Mouse (Mus musculus) R1 (cell line): ENCODE results near the gene Mmd2.

ENCODE experiments used
- DNase-seq: peaks from one replicate; pipeline ENCODE4 v3.0.0-alpha.2; 2018; ENCODE audit warnings: low read depth, low spot score

Gene Mmd2

GRCm38 (mm10) chr5:142608259-142608988, at the start of gene Mmd2:
Gene Mmd2 (minus strand): TSS chr5:142608800.
- DNase-seq: peak; percentile 48

DNA sequence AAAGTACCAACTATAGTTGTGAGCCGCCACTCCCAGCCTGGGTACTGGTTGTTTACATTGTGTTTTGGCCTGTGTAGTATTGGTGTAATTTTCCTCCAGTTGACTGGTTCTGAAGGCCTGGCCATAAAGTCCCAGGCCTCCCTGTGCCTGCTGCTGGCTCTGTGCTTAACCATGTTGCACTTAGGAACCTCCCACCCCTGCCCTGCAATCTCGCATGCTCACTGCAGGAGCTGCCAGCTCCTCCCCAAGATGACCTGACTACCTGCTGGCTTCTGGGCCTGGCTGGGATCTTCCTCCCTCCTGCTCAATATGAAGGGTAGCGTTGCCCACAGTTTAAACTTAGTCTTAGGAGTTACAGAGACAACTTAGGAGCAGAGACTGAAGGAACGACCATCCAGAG, 43.7 kb upstream of the Mmd2 start:
- DNase-seq: no peak

GRCm38 (mm10) chr5:142650794-142651497, 42.3 kb upstream of the Mmd2 start:
- DNase-seq: no peak

GRCm38 (mm10) chr5:142650390-142650789, 41.8 kb upstream of the Mmd2 start:
- DNase-seq: no peak

DNA sequence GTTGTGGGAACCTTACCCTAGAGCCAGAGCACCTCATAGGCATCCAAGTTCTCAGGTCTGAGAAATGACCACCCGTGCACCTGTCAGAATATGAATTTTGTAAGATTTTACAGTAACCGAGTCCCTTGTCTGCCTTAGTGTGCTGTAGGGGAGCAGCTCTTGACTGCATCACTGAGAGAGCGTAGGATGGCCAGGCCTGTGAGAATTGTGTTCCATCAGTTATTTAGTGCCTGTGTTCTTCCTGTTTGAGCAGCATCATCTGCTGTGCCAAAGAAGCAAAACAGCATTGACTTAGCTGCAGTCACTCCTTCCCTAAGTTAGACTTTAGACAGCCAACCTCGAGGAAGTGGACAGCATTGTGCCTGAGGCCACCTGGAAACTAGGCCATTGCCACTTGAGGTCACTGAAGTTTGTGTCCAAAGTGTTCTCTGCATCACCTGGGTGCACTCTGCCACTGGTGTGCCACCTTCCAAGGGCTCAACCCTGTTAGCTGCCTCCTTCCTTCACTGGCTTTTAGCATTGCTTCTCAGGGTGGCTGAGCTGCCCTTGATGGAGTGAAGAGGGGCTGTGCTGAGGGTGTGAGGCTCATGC, 41.0 kb upstream of the Mmd2 start:
- DNase-seq: no peak

GRCm38 (mm10) chr5:142648162-142648561, 39.6 kb upstream of the Mmd2 start:
- DNase-seq: no peak

DNA sequence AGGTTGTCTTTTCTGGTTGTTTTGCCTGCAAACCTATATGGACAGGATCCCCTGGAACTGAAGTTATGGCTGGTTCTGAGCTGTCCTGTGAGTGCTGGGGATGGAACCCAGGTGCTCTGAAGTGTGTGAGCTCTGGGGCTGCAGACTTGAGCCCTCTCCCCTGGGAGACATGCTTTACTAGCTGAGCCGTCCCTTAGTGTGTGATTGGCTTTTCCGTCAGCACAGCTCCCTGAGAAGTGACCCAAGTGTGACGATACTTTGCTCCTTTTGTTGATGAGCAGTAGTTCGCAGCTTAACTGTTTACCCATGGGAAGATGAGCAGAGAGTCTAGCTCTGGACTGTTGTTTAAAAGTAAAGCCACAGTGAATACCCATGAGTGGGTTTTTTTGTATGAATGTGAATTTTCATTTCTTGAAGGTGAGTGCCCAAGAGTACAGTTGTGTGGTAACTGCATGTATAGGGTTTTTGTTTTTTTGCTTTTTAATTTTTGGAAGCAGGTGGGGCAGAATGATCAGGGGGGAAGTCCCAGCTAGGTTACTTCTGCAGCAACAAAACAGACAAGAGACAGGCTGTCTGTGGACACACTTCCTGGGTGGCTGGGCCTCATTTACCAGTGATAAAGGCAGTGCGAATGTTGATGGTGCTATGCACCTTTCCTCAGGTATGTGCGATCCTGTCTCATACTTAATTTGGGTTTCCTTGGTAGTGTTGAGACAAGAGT, 32.9 kb upstream of the Mmd2 start:
- no peak for DNase-seq

GRCm38 (mm10) chr5:142640088-142640487, 31.5 kb upstream of the Mmd2 start:
- DNase-seq: peak; percentile 24

GRCm38 (mm10) chr5:142637823-142638222, 29.2 kb upstream of the Mmd2 start:
- DNase-seq: no peak

DNA sequence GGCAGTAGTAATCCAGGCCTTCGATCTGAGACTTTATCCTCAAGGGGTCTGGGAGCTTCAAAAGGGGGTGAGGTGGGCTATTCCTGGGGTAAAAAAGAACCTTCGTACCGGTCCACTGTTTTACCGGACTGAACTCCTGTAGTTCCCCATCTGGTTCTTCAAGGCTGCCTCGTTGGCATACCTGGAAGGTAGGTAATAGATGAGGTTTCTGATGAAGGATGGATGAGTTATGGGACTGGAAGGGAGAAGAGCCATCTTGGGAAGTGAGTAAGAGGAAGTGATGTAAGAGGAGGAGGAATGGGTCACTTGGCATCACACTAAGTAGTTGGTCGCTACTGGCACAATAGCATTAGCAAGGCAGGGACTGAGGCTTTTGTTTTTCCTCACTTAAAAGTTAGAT, 21.6 kb upstream of the Mmd2 start:
- no peak for DNase-seq

DNA sequence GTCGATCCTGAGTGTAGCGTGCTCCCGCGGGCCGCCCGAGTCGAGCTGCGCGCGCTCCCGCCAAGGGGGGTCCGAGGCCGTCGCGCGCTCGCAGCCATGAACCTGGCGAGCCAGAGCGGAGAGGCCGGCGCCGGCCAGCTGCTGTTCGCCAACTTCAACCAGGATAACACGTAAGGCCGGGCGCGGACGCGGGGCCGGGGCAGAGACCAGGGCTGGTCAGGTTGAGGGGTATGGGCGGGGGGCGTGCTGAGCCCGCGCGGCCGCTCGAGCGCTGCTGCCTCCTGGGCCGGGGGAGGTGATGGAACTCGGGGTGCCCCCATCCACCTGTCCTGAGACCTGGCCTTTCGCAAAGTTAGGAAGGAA, 21.0 kb upstream of the Mmd2 start:
- DNase-seq: no peak

DNA sequence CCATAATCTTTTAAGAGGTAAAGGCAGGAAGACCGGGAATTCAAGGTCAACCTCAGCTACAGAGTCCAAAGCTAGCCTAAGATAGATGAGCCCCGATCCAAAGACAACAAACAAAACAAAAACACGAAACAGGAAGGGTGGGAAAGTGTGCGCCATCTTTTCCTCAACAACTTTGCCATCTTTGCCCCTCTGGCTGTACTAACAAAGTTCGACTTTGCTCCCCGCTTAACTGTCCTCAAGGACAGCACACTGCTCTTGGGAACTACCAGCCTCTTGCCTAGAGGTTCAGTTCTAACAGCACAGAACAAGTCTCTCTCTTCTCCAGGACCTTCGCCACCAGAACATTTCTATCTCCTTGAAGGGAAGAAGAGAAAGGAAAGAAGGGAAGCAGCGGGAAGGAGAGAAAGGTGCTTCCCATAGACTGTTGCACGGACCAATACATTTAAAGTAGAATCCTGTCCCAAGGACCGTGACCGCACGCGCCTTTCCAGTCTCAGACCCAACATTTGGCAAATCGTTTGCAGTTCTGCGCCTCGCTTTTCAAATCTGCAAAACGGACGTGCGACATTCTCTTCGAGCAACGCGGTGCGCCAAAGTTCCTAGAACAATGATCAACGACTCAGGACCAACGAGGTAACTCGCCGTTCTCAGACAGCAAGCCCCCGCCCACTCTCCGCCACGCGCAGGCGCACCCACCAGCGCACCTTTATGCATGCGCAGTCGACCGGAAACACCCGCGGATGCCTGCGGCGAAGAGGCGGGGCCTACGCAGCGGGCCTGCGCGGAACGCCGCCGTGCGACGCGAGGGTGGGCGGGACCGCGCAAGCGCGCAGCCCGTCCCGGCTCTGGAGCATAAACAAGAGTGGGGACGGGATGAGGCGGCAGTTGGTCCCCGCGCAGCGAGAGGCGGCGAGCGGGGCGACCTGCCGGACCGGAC, 20.4 kb upstream of the Mmd2 start:
- peak; percentile 96 for DNase-seq

DNA sequence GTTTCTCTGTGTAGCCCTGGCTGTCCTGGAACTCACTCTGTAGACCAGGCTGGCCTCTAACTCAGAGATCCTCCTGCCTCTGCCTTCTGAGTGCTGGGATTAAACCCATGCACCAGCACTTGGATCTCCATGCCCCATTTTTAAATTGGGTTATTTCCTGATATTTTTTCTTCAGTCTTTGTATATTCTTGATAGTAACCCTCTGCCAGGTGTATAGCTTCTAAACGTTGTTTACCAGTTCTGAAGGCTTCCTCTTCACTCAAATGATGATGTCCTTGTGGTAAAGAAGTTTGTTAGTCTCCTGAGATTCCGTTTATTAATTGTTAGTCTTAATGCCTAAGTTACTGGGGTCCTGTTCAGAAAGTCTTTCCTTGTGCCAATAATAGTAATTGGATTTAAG, 18.8 kb upstream of the Mmd2 start, which contains the start of gene Wipi2:
Gene Wipi2, plus strand, starts transcription at position 301 of the 400 bp plus-strand sequence.
- DNase-seq: no peak

GRCm38 (mm10) chr5:142623080-142623479, 14.5 kb upstream of the Mmd2 start:
- DNase-seq: peak; percentile 50

DNA sequence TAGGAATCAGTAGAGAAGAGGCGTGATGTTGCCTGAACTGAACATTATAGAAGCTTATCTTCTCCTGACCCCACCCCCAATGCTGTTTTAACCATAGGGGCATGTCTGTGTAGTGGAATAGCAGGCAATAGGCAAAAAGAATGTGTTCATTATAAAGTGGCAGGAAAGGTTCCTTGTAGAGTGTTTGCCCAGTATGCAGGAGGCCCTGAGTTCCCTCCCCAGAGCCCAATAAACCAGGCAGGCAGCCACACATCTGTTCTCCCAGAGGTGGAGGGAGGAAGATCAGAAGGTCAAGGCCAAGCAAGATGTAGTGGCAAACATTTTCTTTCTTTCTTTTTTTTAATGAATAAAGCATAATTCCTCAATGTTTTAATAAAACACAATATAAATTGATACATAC, 13.5 kb upstream of the Mmd2 start:
- no peak for DNase-seq

- DNase-seq: no peak
Measured at GRCm38 (mm10) chr5:142621421-142621820, 12.8 kb upstream of the Mmd2 start.

DNA sequence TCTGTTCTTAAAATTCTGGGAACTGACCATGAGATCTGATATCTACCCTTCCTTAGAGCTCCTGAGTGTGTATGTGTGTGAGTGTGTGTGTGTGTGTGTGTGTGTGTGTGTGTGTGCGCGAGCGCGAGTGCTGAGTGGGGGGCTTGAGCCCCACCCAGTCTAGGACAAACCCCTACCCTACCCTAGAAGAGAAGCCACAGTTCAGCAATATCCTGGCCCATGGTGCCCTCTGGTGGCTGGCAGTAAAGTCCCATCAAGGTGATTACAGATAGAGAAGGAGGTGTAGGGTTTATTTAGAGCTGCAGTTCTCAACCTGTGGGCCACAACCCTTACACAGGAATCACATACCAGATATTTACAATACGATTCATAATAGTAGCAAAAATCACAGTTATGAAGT, 11.3 kb upstream of the Mmd2 start:
- peak; percentile 67 for DNase-seq

- no peak for DNase-seq
Measured at GRCm38 (mm10) chr5:142616326-142616725, 7.7 kb upstream of the Mmd2 start.

DNA sequence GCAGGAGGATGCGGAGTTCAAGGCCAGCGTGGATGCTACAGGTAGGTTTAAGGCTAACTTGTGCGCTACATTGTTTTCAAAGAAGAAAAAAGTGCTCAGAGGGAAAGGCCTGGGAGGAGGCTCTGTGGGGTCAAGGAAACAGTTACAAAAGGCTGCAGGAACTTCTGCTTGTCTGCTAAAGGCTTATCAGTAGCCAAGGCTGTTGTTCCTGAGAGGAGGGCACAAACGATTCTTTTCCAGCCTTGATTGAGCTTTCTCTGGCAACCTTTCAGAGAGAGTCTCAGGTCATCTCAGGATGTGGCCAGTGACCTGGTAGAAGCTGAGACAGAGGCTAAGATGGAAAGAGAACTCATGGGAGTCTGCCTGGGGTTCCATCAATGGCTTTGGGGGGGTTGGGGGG, 7.0 kb upstream of the Mmd2 start:
- DNase-seq: no peak

DNA sequence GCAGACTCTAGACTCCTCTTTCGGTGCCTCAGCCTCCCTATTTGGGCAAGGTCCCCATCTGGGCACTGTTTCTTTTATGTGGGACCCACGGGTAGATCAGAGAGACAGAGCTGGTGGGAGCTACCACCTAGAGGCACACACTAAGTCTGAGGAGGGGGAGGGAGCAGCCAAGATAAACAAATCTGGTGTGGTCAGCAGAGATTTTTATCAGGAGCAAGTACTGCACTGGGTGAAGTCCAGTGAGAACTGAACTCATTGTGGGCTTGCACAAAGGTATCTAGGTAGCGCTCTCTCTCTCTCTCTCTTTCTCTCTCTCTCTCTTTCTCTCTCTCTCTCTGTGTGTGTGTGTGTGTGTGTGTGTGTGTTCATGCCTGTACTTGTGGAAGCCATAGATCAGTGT, 5.9 kb upstream of the Mmd2 start:
- no peak for DNase-seq

GRCm38 (mm10) chr5:142610362-142610761, 1.8 kb upstream of the Mmd2 start:
- no peak for DNase-seq
